ENCODE assay signal across 13 mouse cellular contexts in the genomic region with DNA sequence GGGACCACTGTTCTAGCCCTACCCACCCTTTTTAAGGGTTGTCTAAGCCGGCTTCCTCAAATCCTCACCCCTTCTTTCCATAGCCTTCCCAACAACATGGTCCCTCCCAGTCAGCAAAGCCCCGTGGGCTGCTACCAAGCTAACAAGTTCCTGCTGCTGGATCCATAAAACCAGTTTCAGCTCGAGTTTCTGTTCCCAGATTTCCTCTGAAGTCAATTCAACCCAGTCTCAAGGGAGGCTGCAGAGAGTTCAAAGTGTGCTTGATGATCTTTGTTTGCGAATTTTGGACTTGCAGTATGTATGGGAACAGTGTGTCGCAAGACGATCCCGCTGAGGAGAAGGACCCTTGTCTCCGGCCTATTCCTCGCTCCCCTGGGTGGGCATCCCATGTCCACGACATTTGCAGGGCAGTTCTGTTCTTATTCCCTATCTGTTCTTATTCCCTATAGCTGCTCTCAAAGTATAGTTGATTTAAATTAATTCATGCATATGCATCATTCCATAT. TPM values are rescaled to one million over a fixed set of nuclear protein-coding genes. Genes with fewer than 3 reads are reported as not detected.
DNase-seq lines count a peak whose midpoint lies in the region; ATAC-seq and TF ChIP-seq lines count a peak whose summit lies in the region.
"Had no signal": no experiment of that assay in that cellular context is flagged by ENCODE, and none has a peak within 500 bp of the region (broad histone marks: within the 10 kb centered on the region; RNA-seq: fewer than 3 reads in every experiment).

No protein-coding gene starts in this region.

- peak; percentile 49 for DNase-seq in embryonic facial prominence, embryonic 11.5 days (ENCODE audit: low spot score)
- DNase-seq in embryonic facial prominence, embryonic 10.5 days (ENCODE audit: low spot score) = no peak
- DNase-seq in kidney, postnatal 0 days (ENCODE audit: low spot score) = peak; percentile 48
- peak; percentile 64 for DNase-seq in midbrain, embryonic 11.5 days (ENCODE audit: low spot score, missing footprints)
- DNase-seq in midbrain, postnatal 0 days (ENCODE audit: low spot score) = no peak
- peak; percentile 75 for DNase-seq in skeletal muscle tissue, adult 2 months (ENCODE audit: low read depth, low spot score)
- no peak for DNase-seq in layer of hippocampus, adult 18-20 months (ENCODE audit: low spot score in 2 of 2)
- DNase-seq: right cerebral cortex, postnatal 4 days; thymus, postnatal 25 days had no signal

- H3K36me3 ChIP-seq in embryonic facial prominence, embryonic 11.5 days (replicated peaks; ENCODE audit: control insufficient read depth, insufficient read depth, low read depth, low read length) = no peaks in the 10 kb centered on the region
- H3K36me3 ChIP-seq in embryonic facial prominence, embryonic 10.5 days (replicated peaks) = no peaks in the 10 kb centered on the region
- H3K36me3 ChIP-seq in kidney, postnatal 0 days (ENCODE audit: insufficient read depth, low read length) = no peaks in the 10 kb centered on the region
- H3K36me3 ChIP-seq in kidney, embryonic 14.5 days (ENCODE audit: control insufficient read depth, insufficient read depth, low read length) = no peaks in the 10 kb centered on the region
- H3K36me3 ChIP-seq in midbrain, embryonic 11.5 days (ENCODE audit: control insufficient read depth, insufficient read depth, low read length) = no peaks in the 10 kb centered on the region
- H3K36me3 ChIP-seq in midbrain, postnatal 0 days (ENCODE audit: insufficient read depth, low read length) = no peaks in the 10 kb centered on the region
- H3K36me3 ChIP-seq: heart, embryonic 15.5 days; hindbrain, embryonic 15.5 days; midbrain, embryonic 10.5 days had no signal

- no peaks in the 10 kb centered on the region for H3K9me3 ChIP-seq in embryonic facial prominence, embryonic 11.5 days (replicated peaks; ENCODE audit: control insufficient read depth, low read length)
- no peaks in the 10 kb centered on the region for H3K9me3 ChIP-seq in embryonic facial prominence, embryonic 10.5 days
- H3K9me3 ChIP-seq in kidney, postnatal 0 days (replicated peaks; ENCODE audit: low read length) = no peaks in the 10 kb centered on the region
- no peaks in the 10 kb centered on the region for H3K9me3 ChIP-seq in kidney, embryonic 14.5 days (ENCODE audit: control insufficient read depth, low read length)
- H3K9me3 ChIP-seq in midbrain, embryonic 11.5 days (ENCODE audit: control insufficient read depth, low read length) = no peaks in the 10 kb centered on the region
- H3K9me3 ChIP-seq in midbrain, postnatal 0 days (ENCODE audit: low read length) = no peaks in the 10 kb centered on the region
- H3K9me3 ChIP-seq: heart, embryonic 15.5 days; hindbrain, embryonic 15.5 days; midbrain, embryonic 10.5 days had no signal

- TF ChIP-seq CTCF in kidney, postnatal 0 days (IDR thresholded peaks at IDR 0.05; ENCODE audit: low read depth) = no peak
- TF ChIP-seq CTCF in midbrain, postnatal 0 days (IDR thresholded peaks at IDR 0.05) = no peak

- H3K4me3 ChIP-seq in embryonic facial prominence, embryonic 11.5 days (ENCODE audit: low read depth, low read length) = no peak overlapping the region
- no peak overlapping the region for H3K4me3 ChIP-seq in embryonic facial prominence, embryonic 10.5 days
- H3K4me3 ChIP-seq in kidney, postnatal 0 days (replicated peaks; ENCODE audit: low read depth, low read length) = no peak overlapping the region
- no peak overlapping the region for H3K4me3 ChIP-seq in kidney, embryonic 14.5 days (ENCODE audit: low read length)
- no peak overlapping the region for H3K4me3 ChIP-seq in midbrain, embryonic 11.5 days (ENCODE audit: low read depth, low read length)
- H3K4me3 ChIP-seq in midbrain, postnatal 0 days (ENCODE audit: low read depth, low read length) = no peak overlapping the region
- H3K4me3 ChIP-seq: heart, embryonic 15.5 days; hindbrain, embryonic 15.5 days; midbrain, embryonic 10.5 days had no signal

- 70% methylated on average over 10 of the region's 10 CpGs for WGBS in embryonic facial prominence, embryonic 11.5 days
- 67% methylated on average over 10 of the region's 10 CpGs for WGBS in embryonic facial prominence, embryonic 10.5 days
- 52% methylated on average over 10 of the region's 10 CpGs for WGBS in kidney, postnatal 0 days
- WGBS in kidney, embryonic 14.5 days = 65% methylated on average over 10 of the region's 10 CpGs
- WGBS in midbrain, embryonic 11.5 days = 81% methylated on average over 10 of the region's 10 CpGs
- WGBS in midbrain, postnatal 0 days = 84% methylated on average over 10 of the region's 10 CpGs

- no peak for ATAC-seq in embryonic facial prominence, embryonic 11.5 days (replicated peaks; ENCODE audit: insufficient number of reproducible peaks, low FRiP score, low TSS enrichment, low read depth)
- no peak for ATAC-seq in kidney, postnatal 0 days (replicated peaks; ENCODE audit: low FRiP score, low read depth)
- ATAC-seq in kidney, embryonic 14.5 days (ENCODE audit: low FRiP score, low TSS enrichment) = no peak
- ATAC-seq in midbrain, embryonic 11.5 days (ENCODE audit: low FRiP score) = no peak
- ATAC-seq in midbrain, postnatal 0 days (ENCODE audit: low FRiP score) = no peak

- no peak overlapping the region for H3K4me2 ChIP-seq in embryonic facial prominence, embryonic 11.5 days (ENCODE audit: low read depth, low read length)
- no peak overlapping the region for H3K4me2 ChIP-seq in kidney, postnatal 0 days (ENCODE audit: low read length)
- no peak overlapping the region for H3K4me2 ChIP-seq in kidney, embryonic 14.5 days (replicated peaks; ENCODE audit: low read depth, low read length)
- no peak overlapping the region for H3K4me2 ChIP-seq in midbrain, embryonic 11.5 days
- H3K4me2 ChIP-seq in midbrain, postnatal 0 days (ENCODE audit: low read depth, low read length, poor library complexity, severe bottlenecking) = no peak overlapping the region
- H3K4me2 ChIP-seq: heart, embryonic 15.5 days; hindbrain, embryonic 15.5 days had no signal

- no peaks in the 10 kb centered on the region for H3K27me3 ChIP-seq in embryonic facial prominence, embryonic 11.5 days (ENCODE audit: control insufficient read depth, insufficient read depth, low read length)
- H3K27me3 ChIP-seq in embryonic facial prominence, embryonic 10.5 days (replicated peaks; ENCODE audit: low read depth, poor library complexity, severe bottlenecking) = 0 out of 2 replicates have a peak, but pooled peaks cover 2% of the 10 kb centered on the region
- no peaks in the 10 kb centered on the region for H3K27me3 ChIP-seq in kidney, postnatal 0 days (ENCODE audit: insufficient read depth, low read length)
- H3K27me3 ChIP-seq in kidney, embryonic 14.5 days (ENCODE audit: control insufficient read depth, insufficient read depth, low read length) = no peaks in the 10 kb centered on the region
- no peaks in the 10 kb centered on the region for H3K27me3 ChIP-seq in midbrain, embryonic 11.5 days (ENCODE audit: control insufficient read depth, insufficient read depth, low read length)
- H3K27me3 ChIP-seq in midbrain, postnatal 0 days (ENCODE audit: insufficient read depth, low read length) = no peaks in the 10 kb centered on the region
- H3K27me3 ChIP-seq: heart, embryonic 15.5 days; hindbrain, embryonic 15.5 days had no signal

- no peaks in the 10 kb centered on the region for H3K4me1 ChIP-seq in embryonic facial prominence, embryonic 11.5 days (ENCODE audit: control insufficient read depth, insufficient read depth, low read length)
- peaks cover 14% of the 10 kb centered on the region for H3K4me1 ChIP-seq in embryonic facial prominence, embryonic 10.5 days
- peaks cover 8% of the 10 kb centered on the region; the same call in 1 of the 2 replicates for H3K4me1 ChIP-seq in kidney, postnatal 0 days (replicated peaks; ENCODE audit: insufficient read depth, low read length)
- no peaks in the 10 kb centered on the region for H3K4me1 ChIP-seq in kidney, embryonic 14.5 days (ENCODE audit: control insufficient read depth, insufficient read depth, low read length)
- no peaks in the 10 kb centered on the region for H3K4me1 ChIP-seq in midbrain, embryonic 11.5 days (ENCODE audit: control insufficient read depth, insufficient read depth, low read length)
- no peaks in the 10 kb centered on the region for H3K4me1 ChIP-seq in midbrain, postnatal 0 days (ENCODE audit: insufficient read depth, low read length)
- H3K4me1 ChIP-seq: hindbrain, embryonic 15.5 days had no signal

- H3K27ac ChIP-seq in embryonic facial prominence, embryonic 11.5 days (replicated peaks; ENCODE audit: low read depth, low read length) = no peak overlapping the region
- no peak overlapping the region for H3K27ac ChIP-seq in embryonic facial prominence, embryonic 10.5 days (replicated peaks)
- H3K27ac ChIP-seq in kidney, postnatal 0 days = 0 out of 2 replicates have a peak overlapping the region, but pooled peaks have one; percentile 5
- H3K27ac ChIP-seq in kidney, embryonic 14.5 days (ENCODE audit: low read depth, low read length) = no peak overlapping the region
- no peak overlapping the region for H3K27ac ChIP-seq in midbrain, embryonic 11.5 days (ENCODE audit: low read depth, low read length)
- H3K27ac ChIP-seq in midbrain, postnatal 0 days (ENCODE audit: low read depth, low read length) = no peak overlapping the region
- H3K27ac ChIP-seq: heart, embryonic 15.5 days; hindbrain, embryonic 15.5 days; midbrain, embryonic 10.5 days had no signal

- H3K9ac ChIP-seq in embryonic facial prominence, embryonic 11.5 days (replicated peaks; ENCODE audit: low read length) = no peak overlapping the region
- H3K9ac ChIP-seq in kidney, postnatal 0 days (ENCODE audit: low read depth, low read length) = no peak overlapping the region
- no peak overlapping the region for H3K9ac ChIP-seq in kidney, embryonic 14.5 days (ENCODE audit: low read depth, low read length)
- no peak overlapping the region for H3K9ac ChIP-seq in midbrain, embryonic 11.5 days (ENCODE audit: low read length)
- H3K9ac ChIP-seq in midbrain, postnatal 0 days (replicated peaks; ENCODE audit: low read length, poor library complexity, severe bottlenecking) = no peak overlapping the region
- H3K9ac ChIP-seq: heart, embryonic 15.5 days; hindbrain, embryonic 15.5 days had no signal

RNA-seq across cellular contexts. Expression of gene Slc22a4, which starts 19.4 kb away (rescaled TPM):
- polyA plus RNA-seq in embryonic facial prominence, embryonic 11.5 days (2014; fragmentation: Nextera tagmentation; extraction: Ambion mirVana) = 1.4 and 1.8 TPM in 2 replicates
- polyA plus RNA-seq in embryonic facial prominence, embryonic 10.5 days (2016; fragmentation: Nextera tagmentation; extraction: Ambion mirVana) = 0.82 and 1.1 TPM in 2 replicates
- 3.6 TPM in 2 replicates for polyA plus RNA-seq in kidney, postnatal 0 days (2015; fragmentation: Nextera tagmentation; extraction: Ambion mirVana)
- 0.99 and 1.4 TPM in 2 replicates for polyA plus RNA-seq in kidney, embryonic 14.5 days (2014; fragmentation: Nextera tagmentation; extraction: Ambion mirVana)
- polyA plus RNA-seq in midbrain, embryonic 11.5 days (2014; fragmentation: Nextera tagmentation; extraction: Ambion mirVana) = 1.4 and 1.5 TPM in 2 replicates
- total RNA-seq in midbrain, postnatal 0 days (2014; rRNA removed) = 6.2 and 8.3 TPM in 2 replicates
- 7.8 and 8.7 TPM in 2 replicates for polyA plus RNA-seq in midbrain, postnatal 0 days (2015; fragmentation: Nextera tagmentation; extraction: Ambion mirVana)
- total RNA-seq in layer of hippocampus, adult 18-20 months (2021) = 1 to 10 TPM; 6.1 to 6.7 TPM

RNA-seq across cellular contexts. Expression of gene Slc22a21, which starts 28.3 kb away (rescaled TPM):
- polyA plus RNA-seq in embryonic facial prominence, embryonic 11.5 days (2014; fragmentation: Nextera tagmentation; extraction: Ambion mirVana) = 2.0 and 2.2 TPM in 2 replicates
- 2.1 and 2.6 TPM in 2 replicates for polyA plus RNA-seq in embryonic facial prominence, embryonic 10.5 days (2016; fragmentation: Nextera tagmentation; extraction: Ambion mirVana)
- 5.6 and 6.0 TPM in 2 replicates for polyA plus RNA-seq in kidney, postnatal 0 days (2015; fragmentation: Nextera tagmentation; extraction: Ambion mirVana)
- polyA plus RNA-seq in kidney, embryonic 14.5 days (2014; fragmentation: Nextera tagmentation; extraction: Ambion mirVana) = 5.2 and 5.5 TPM in 2 replicates
- 2.5 and 2.9 TPM in 2 replicates for polyA plus RNA-seq in midbrain, embryonic 11.5 days (2014; fragmentation: Nextera tagmentation; extraction: Ambion mirVana)
- 4.4 and 6.7 TPM in 2 replicates for total RNA-seq in midbrain, postnatal 0 days (2014; rRNA removed)
- 4.7 and 5.9 TPM in 2 replicates for polyA plus RNA-seq in midbrain, postnatal 0 days (2015; fragmentation: Nextera tagmentation; extraction: Ambion mirVana)
- total RNA-seq in layer of hippocampus, adult 18-20 months (2021) = 1 to 10 TPM; 1.0 to 1.3 TPM

Comparison
In these comparisons a context has a peak if more than half of its experiments do, and no peak if none do; other contexts are left out.
1. DNase-seq: peak in embryonic facial prominence, embryonic 11.5 days (single experiment), kidney, postnatal 0 days (single experiment), midbrain, embryonic 11.5 days (single experiment) and skeletal muscle tissue, adult 2 months (single experiment); none in embryonic facial prominence, embryonic 10.5 days (single experiment), midbrain, postnatal 0 days (single experiment) and layer of hippocampus, adult 18-20 months (0 of 2).